Mouse (Mus musculus) left cerebral cortex, postnatal 10 days (tissue): ENCODE measurements around the gene Naip5. TPM values are rescaled to one million over a fixed set of nuclear protein-coding genes. Genes with fewer than 3 reads are reported as not detected.

Source experiments
- total RNA-seq, 2 experiments: library from RNA; stranded (reverse); gene quantifications; 2 replicates each; pipeline ENCODE4 v1.2.3; 2021

The Naip5 gene
- total RNA-seq, 2 experiments from 2014 or later: 0.22 to 0.32 TPM

Other genes starting within 250 kb of the Naip5 start
- 10 to 100 TPM; 28.6 to 30.6 TPM for gene Mccc2, start 230.7 kb downstream of the Naip5 start, total RNA-seq
- 10 to 100 TPM; 35.1 to 40.3 TPM for gene Bdp1, start 142.3 kb downstream of the Naip5 start, total RNA-seq
- gene Serf1, start 138.3 kb downstream of the Naip5 start, total RNA-seq: 10 to 100 TPM; 51.3 to 52.2 TPM
- gene Smn1, start 121.5 kb downstream of the Naip5 start, total RNA-seq: 10 to 100 TPM; 33.2 to 38.9 TPM
- under 1 TPM; 0.21 to 0.47 TPM for gene Naip2, start 44.2 kb downstream of the Naip5 start, total RNA-seq
- gene Naip6, start 71.4 kb upstream of the Naip5 start, total RNA-seq: under 1 TPM; 0.24 to 0.26 TPM
- gene Naip1, start 206.5 kb upstream of the Naip5 start, total RNA-seq: under 1 TPM; 0.18 to 0.41 TPM
- 10 to 100 TPM; 42.8 to 44.2 TPM for gene Gtf2h2, start 246.3 kb upstream of the Naip5 start, total RNA-seq